Mouse (Mus musculus): Measurements from ENCODE around the gene Sept10. TPM values are rescaled to one million over a fixed set of nuclear protein-coding genes. Genes with fewer than 3 reads are reported as not detected.

The Sept10 gene
- 152 TPM for polyA plus RNA-seq (2014; fragmentation: Illumina TruSeq; extraction: RNeasy Lipid Tissue Mini Kit (QIAGEN cat#74804))

DNA sequence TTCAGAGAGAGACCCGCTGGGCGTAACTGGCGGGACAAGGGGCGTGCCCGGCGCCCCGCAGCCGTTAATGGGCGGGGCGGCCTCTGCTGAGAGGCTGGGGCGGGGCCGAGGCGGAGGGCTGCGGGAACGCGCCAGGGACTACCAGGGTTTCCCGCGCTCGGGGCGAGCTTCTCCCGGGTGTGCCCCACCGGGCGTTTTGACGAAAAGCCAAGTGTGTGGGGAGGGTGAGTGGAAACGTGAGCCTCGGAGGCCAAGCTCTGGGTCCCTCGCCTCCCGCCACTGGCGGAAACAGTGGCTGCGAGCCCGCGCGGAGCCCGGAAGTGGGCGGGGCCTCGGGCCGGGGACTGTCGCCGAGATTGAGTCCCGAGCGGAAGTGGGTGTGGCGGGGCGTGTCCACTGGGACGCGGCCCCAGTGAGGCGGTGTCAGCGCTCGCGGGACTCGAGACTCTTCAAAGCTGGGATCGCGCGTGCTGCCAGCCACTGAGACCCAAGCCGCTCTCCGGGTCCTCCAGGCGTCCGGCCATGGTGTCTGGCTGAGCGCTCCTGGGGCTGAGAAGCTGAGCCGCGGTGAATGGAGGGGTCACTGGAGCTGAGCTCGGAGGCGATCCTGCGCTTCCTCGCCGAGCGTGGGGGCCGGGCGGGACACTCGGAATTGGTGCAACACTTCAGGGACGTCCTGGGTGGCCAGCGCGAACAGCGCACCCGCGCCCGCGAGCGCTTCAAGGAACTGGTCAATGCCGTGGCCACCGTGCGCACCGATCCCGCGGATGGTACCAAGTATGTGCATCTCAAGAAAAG, at the start of gene Sept10, which contains the start of gene Sowahc:
Gene Sept10, minus strand, starts transcription at position 375 of the 798 bp plus-strand sequence.
Gene Sowahc, plus strand, starts transcription at position 481 of the 798 bp plus-strand sequence.

Other genes starting within 250 kb of the Sept10 start
- 50.3 TPM for gene Sowahc, start 106 bp upstream of the Sept10 start, polyA plus RNA-seq (2014; fragmentation: Illumina TruSeq; extraction: RNeasy Lipid Tissue Mini Kit (QIAGEN cat#74804))
- gene P4ha1, start 101.4 kb upstream of the Sept10 start, polyA plus RNA-seq (2014; fragmentation: Illumina TruSeq; extraction: RNeasy Lipid Tissue Mini Kit (QIAGEN cat#74804)) = 85.3 TPM
- gene Gm10273, start 173.8 kb upstream of the Sept10 start, polyA plus RNA-seq (2014; fragmentation: Illumina TruSeq; extraction: RNeasy Lipid Tissue Mini Kit (QIAGEN cat#74804)) = 5.8 TPM
- not detected for gene Pla2g12b, start 181.8 kb upstream of the Sept10 start, polyA plus RNA-seq (2014; fragmentation: Illumina TruSeq; extraction: RNeasy Lipid Tissue Mini Kit (QIAGEN cat#74804))
- gene Oit3, start 219.9 kb upstream of the Sept10 start, polyA plus RNA-seq (2014; fragmentation: Illumina TruSeq; extraction: RNeasy Lipid Tissue Mini Kit (QIAGEN cat#74804)) = 1.2 TPM

Measured in ovary, adult 10 weeks (tissue).